Mouse (Mus musculus) kidney, adult 2 months (tissue): Measurements from ENCODE around the gene Dpp6. TPM values are rescaled to one million over a fixed set of nuclear protein-coding genes. Genes with fewer than 3 reads are reported as not detected.
A peak's percentile ranks its signal among the peaks of the same experiment; 100 is the strongest.

Experiments
- DNase-seq: peaks from one replicate; pipeline ENCODE4 v3.0.0; 2021
- H3K27ac ChIP-seq: fragments of 200-500 bp; 2 replicates; pipeline ENCODE4 v1.5.1; 2012; ENCODE audit warnings: low read depth, low read length, control low read depth, inconsistent platforms; ENCODE audit not compliant: insufficient read depth
- H3K27me3 ChIP-seq: fragments of 200-500 bp; replicated peaks from 2 replicates; pipeline ENCODE4 v1.6.1; 2012; ENCODE audit warnings: mild to moderate bottlenecking, moderate library complexity, low read length, inconsistent platforms; ENCODE audit not compliant: control insufficient read depth, insufficient read depth
- H3K36me3 ChIP-seq: fragments of 200-500 bp; 2 replicates; pipeline ENCODE4 v1.6.1; 2012; ENCODE audit warnings: mild to moderate bottlenecking, moderate library complexity, low read length, inconsistent platforms; ENCODE audit not compliant: control insufficient read depth, insufficient read depth
- H3K4me1 ChIP-seq: fragments of 200-500 bp; 2 replicates; pipeline ENCODE4 v1.6.1; 2011; ENCODE audit warnings: low read length; ENCODE audit not compliant: control insufficient read depth, insufficient read depth
- H3K4me3 ChIP-seq: fragments of 200-500 bp; 2 replicates; pipeline ENCODE4 v1.5.1; 2011; ENCODE audit warnings: mild to moderate bottlenecking, low read depth, low read length, control low read depth; ENCODE audit not compliant: insufficient read depth
- CTCF ChIP-seq: fragments of 200-500 bp; conservative IDR thresholded peaks from 2 replicates; pipeline ENCODE4 v1.5.1; 2011; ENCODE audit warnings: low read depth, mild to moderate bottlenecking, control low read depth, low read length, moderate library complexity, mixed read lengths; ENCODE audit not compliant: insufficient read depth, insufficient read length
- POLR2A ChIP-seq: fragments of 200-500 bp; IDR thresholded peaks from one replicate; pipeline ENCODE4 v1.6.1; 2011; ENCODE audit warnings: low read depth, low read length, control low read depth
- WGBS: fragments of 180-500 bp; shearing (Covaris S2); methylation state at CpG from one replicate; pipeline ENCODE4 v1.1.7; 2018; 5-methylcytosine and 5-hydroxymethylcytosine counted together
- polyA plus RNA-seq: library from polyadenylated mRNA; depleted of rRNA; stranded (reverse); fragments of >200 nt; gene quantifications from 2 replicates; pipeline ENCODE4 v1.2.3, GENCODE M21; 2012

Dpp6 gene
- polyA plus RNA-seq, 1 experiment: 0.61 TPM

- no peak overlapping the region for H3K27ac ChIP-seq
- TF ChIP-seq CTCF: no peak
- no peak for TF ChIP-seq POLR2A
- WGBS: 96% methylated on average over 2 of the region's 2 CpGs
These were observed 842.0 kb downstream of the Dpp6 start for GRCm38 (mm10) chr5:27659019-27659418.

GRCm38 (mm10) chr5:27659781-27660180 is 842.8 kb downstream of the Dpp6 start:
- no peaks in the 10 kb centered on the region for H3K27me3 ChIP-seq
- WGBS: 81% methylated on average over 6 of the region's 6 CpGs
- TF ChIP-seq CTCF (no peak), POLR2A (no peak)
- H3K4me1 ChIP-seq: 0 out of 2 replicates have a peak, but pooled peaks cover 2% of the 10 kb centered on the region
- DNase-seq: no peak
- H3K4me3 ChIP-seq: no peak overlapping the region
- H3K27ac ChIP-seq: no peak overlapping the region
- no peaks in the 10 kb centered on the region for H3K36me3 ChIP-seq

More at GRCm38 (mm10) chr5:27659019-27659418, 842.0 kb downstream of the Dpp6 start:
- H3K4me1 ChIP-seq: 0 out of 2 replicates have a peak, but pooled peaks cover 2% of the 10 kb centered on the region
- H3K27me3 ChIP-seq: no peaks in the 10 kb centered on the region
- no peak overlapping the region for H3K4me3 ChIP-seq
- no peak for DNase-seq
- no peaks in the 10 kb centered on the region for H3K36me3 ChIP-seq

- Histone ChIP-seq H3K36me3 (no peaks in the 10 kb centered on the region), H3K27me3 (no peaks in the 10 kb centered on the region), H3K4me1 (no peaks in the 10 kb centered on the region), H3K4me3 (no peak overlapping the region), H3K27ac (no peak overlapping the region)
- DNase-seq: no peak
- TF ChIP-seq POLR2A (no peak), CTCF (no peak)
- 90% methylated on average over 4 of the region's 4 CpGs for WGBS
These were observed 847.1 kb downstream of the Dpp6 start for GRCm38 (mm10) chr5:27664111-27664510.

GRCm38 (mm10) chr5:27671487-27671886 is 854.5 kb downstream of the Dpp6 start:
- 60% methylated on average over 2 of the region's 2 CpGs for WGBS
- H3K4me3 ChIP-seq: no peak overlapping the region
- TF ChIP-seq CTCF (no peak), POLR2A (no peak)
- H3K27ac ChIP-seq: no peak overlapping the region
- no peak for DNase-seq
- H3K4me1 ChIP-seq: no peaks in the 10 kb centered on the region
- no peaks in the 10 kb centered on the region for H3K36me3 ChIP-seq
- no peaks in the 10 kb centered on the region for H3K27me3 ChIP-seq

- WGBS: 32% methylated on average over 5 of the region's 5 CpGs
- H3K27ac ChIP-seq: no peak overlapping the region
- no peaks in the 10 kb centered on the region for H3K27me3 ChIP-seq
- no peaks in the 10 kb centered on the region for H3K4me1 ChIP-seq
- no peaks in the 10 kb centered on the region for H3K36me3 ChIP-seq
- DNase-seq: peak; percentile 3
- no peak overlapping the region for H3K4me3 ChIP-seq
- no peak for TF ChIP-seq POLR2A
- peak; percentile 55 for TF ChIP-seq CTCF
These were observed 860.3 kb downstream of the Dpp6 start for GRCm38 (mm10) chr5:27677247-27677666.

GRCm38 (mm10) chr5:27679151-27679550 is 862.1 kb downstream of the Dpp6 start:
- WGBS: 95% methylated on average over 1 of the region's 1 CpGs
- no peaks in the 10 kb centered on the region for H3K4me1 ChIP-seq
- no peak overlapping the region for H3K4me3 ChIP-seq
- DNase-seq: no peak
- H3K36me3 ChIP-seq: no peaks in the 10 kb centered on the region
- no peaks in the 10 kb centered on the region for H3K27me3 ChIP-seq
- H3K27ac ChIP-seq: no peak overlapping the region
- no peak for TF ChIP-seq POLR2A

GRCm38 (mm10) chr5:27680476-27680875 is 863.5 kb downstream of the Dpp6 start:
- no peak for TF ChIP-seq POLR2A
- peak; percentile 80 for TF ChIP-seq CTCF
- Histone ChIP-seq H3K4me1 (no peaks in the 10 kb centered on the region), H3K4me3 (no peak overlapping the region), H3K27ac (no peak overlapping the region), H3K36me3 (no peaks in the 10 kb centered on the region), H3K27me3 (no peaks in the 10 kb centered on the region)
- WGBS: 22% methylated on average over 5 of the region's 5 CpGs
- DNase-seq: peak; percentile 36
